Mouse (Mus musculus) MEL (cell line): ENCODE results near the gene T2. TPM values are rescaled to one million over a fixed set of nuclear protein-coding genes. Genes with fewer than 3 reads are reported as not detected.

Source experiments
- DNase-seq: peaks from one replicate; pipeline ENCODE4 v3.0.0; 2011; ENCODE audit warnings: low read depth, low spot score
- H3K27ac ChIP-seq: 2 replicates; pipeline ENCODE4 v1.5.1; 2012; ENCODE audit warnings: low read depth, mild to moderate bottlenecking, control low read depth, low read length, moderate library complexity; ENCODE audit not compliant: control insufficient read depth
- H3K27me3 ChIP-seq, 2 experiments: fragments of 150-350 bp in 1 of 2; sonication (generic) in 1 of 2; 2 replicates each; pipeline ENCODE4 v1.6.1; 2012; ENCODE audit warnings: low read length in 2 of 2, mild to moderate bottlenecking in 2 of 2, improper control_type of control experiment in 1 of 2, moderate library complexity in 1 of 2; ENCODE audit not compliant: insufficient read depth in 2 of 2, control insufficient read depth in 1 of 2
- H3K36me3 ChIP-seq, 2 experiments: 2 replicates each; pipeline ENCODE4 v1.6.1; 2012 to 2014; ENCODE audit warnings: low read length in 2 of 2, improper control_type of control experiment in 1 of 2, inconsistent platforms in 1 of 2, mild to moderate bottlenecking in 1 of 2; ENCODE audit not compliant: insufficient read depth in 2 of 2, control insufficient read depth in 1 of 2
- H3K4me1 ChIP-seq, 2 experiments: fragments of 150-350 bp in 1 of 2; sonication (generic) in 1 of 2; 2 replicates each; pipeline ENCODE4 v1.6.1; 2012; ENCODE audit warnings: low read length in 2 of 2, improper control_type of control experiment in 1 of 2, mild to moderate bottlenecking in 1 of 2; ENCODE audit not compliant: insufficient read depth in 2 of 2, control insufficient read depth in 1 of 2
- H3K4me3 ChIP-seq, 2 experiments: fragments of 150-350 bp in 1 of 2; sonication (generic) in 1 of 2; 2 replicates each; pipeline ENCODE4 v1.5.1; 2012; ENCODE audit warnings: low read depth in 2 of 2, low read length in 2 of 2, mild to moderate bottlenecking in 2 of 2, moderate library complexity in 2 of 2, control low read depth in 1 of 2, improper control_type of control experiment in 1 of 2; ENCODE audit not compliant: control insufficient read depth in 1 of 2, insufficient read depth in 1 of 2
- H3K79me2 ChIP-seq: 2 replicates; pipeline ENCODE4 v1.6.1; 2012; ENCODE audit warnings: mild to moderate bottlenecking, low read length, moderate library complexity; ENCODE audit not compliant: control insufficient read depth, poor library complexity, insufficient read depth
- H3K9ac ChIP-seq: 2 replicates; pipeline ENCODE4 v1.6.1; 2012; ENCODE audit warnings: low read depth, mild to moderate bottlenecking, control low read depth, low read length, moderate library complexity; ENCODE audit not compliant: control insufficient read depth, poor library complexity, severe bottlenecking
- H3K9me3 ChIP-seq: fragments of 150-350 bp; sonication (generic); replicated peaks from 2 replicates; pipeline ENCODE4 v1.6.1; 2012; ENCODE audit warnings: mild to moderate bottlenecking, low read length, improper control_type of control experiment, moderate library complexity; ENCODE audit not compliant: insufficient read depth
- CHD2 ChIP-seq: IDR thresholded peaks from 2 replicates; pipeline ENCODE4 v1.6.1; 2011; ENCODE audit warnings: low read length, improper control_type of control experiment
- E2F4 ChIP-seq: IDR thresholded peaks from 2 replicates; pipeline ENCODE4 v1.6.1; 2011; ENCODE audit warnings: low read depth, low read length, improper control_type of control experiment, borderline replicate concordance
- ELF1 ChIP-seq: IDR thresholded peaks from 2 replicates; pipeline ENCODE4 v1.6.1; 2014; ENCODE audit warnings: low read depth, mild to moderate bottlenecking, inconsistent platforms, low read length, improper control_type of control experiment, moderate library complexity
- EP300 ChIP-seq, 2 experiments: IDR thresholded peaks; 2 replicates each; pipeline ENCODE4 v1.6.1; 2011; ENCODE audit warnings: improper control_type of control experiment in 2 of 2, low read length in 2 of 2, low read depth in 1 of 2, mild to moderate bottlenecking in 1 of 2
- GATA1 ChIP-seq: IDR thresholded peaks from 2 replicates; pipeline ENCODE4 v1.6.1; 2011; ENCODE audit warnings: low read depth, low read length, improper control_type of control experiment
- HCFC1 ChIP-seq: IDR thresholded peaks from 2 replicates; pipeline ENCODE4 v1.6.1; 2012; ENCODE audit warnings: low read depth, mild to moderate bottlenecking, inconsistent platforms, low read length, improper control_type of control experiment, moderate library complexity
- KAT2A ChIP-seq: conservative IDR thresholded peaks from 2 replicates; pipeline ENCODE4 v1.6.1; 2012; ENCODE audit warnings: low read depth, low read length, improper control_type of control experiment, inconsistent platforms
- MAFK ChIP-seq: IDR thresholded peaks from 2 replicates; pipeline ENCODE4 v1.6.1; 2011; ENCODE audit warnings: low read depth, mild to moderate bottlenecking, low read length, improper control_type of control experiment, borderline replicate concordance
- MAX ChIP-seq: IDR thresholded peaks from 2 replicates; pipeline ENCODE4 v1.6.1; 2011; ENCODE audit warnings: low read length, improper control_type of control experiment
- MXI1 ChIP-seq: IDR thresholded peaks from 2 replicates; pipeline ENCODE4 v1.6.1; 2011; ENCODE audit warnings: mild to moderate bottlenecking, low read depth, low read length, improper control_type of control experiment
- MYB ChIP-seq: IDR thresholded peaks from 2 replicates; pipeline ENCODE4 v1.6.1; 2011; ENCODE audit warnings: mild to moderate bottlenecking, low read depth, low read length, improper control_type of control experiment
- NELFE ChIP-seq: IDR thresholded peaks from 2 replicates; pipeline ENCODE4 v1.6.1; 2011; ENCODE audit warnings: low read depth, low read length, improper control_type of control experiment
- POLR2A ChIP-seq, 2 experiments: IDR thresholded peaks; 2 replicates each; pipeline ENCODE4 v1.6.1; 2011 to 2012; ENCODE audit warnings: low read length in 2 of 2, mild to moderate bottlenecking in 2 of 2, control low read depth in 1 of 2, improper control_type of control experiment in 1 of 2, low read depth in 1 of 2, moderate library complexity in 1 of 2; ENCODE audit not compliant: control insufficient read depth in 1 of 2, insufficient read depth in 1 of 2, poor library complexity in 1 of 2
- POLR2AphosphoS2 ChIP-seq: IDR thresholded peaks from 2 replicates; pipeline ENCODE4 v1.6.1; 2011; ENCODE audit warnings: low read length, improper control_type of control experiment
- POLR2AphosphoS5 ChIP-seq: IDR thresholded peaks from 2 replicates; pipeline ENCODE4 v1.6.1; 2012; ENCODE audit warnings: low read depth, borderline replicate concordance, mild to moderate bottlenecking, inconsistent platforms, low read length, moderate library complexity, mixed read lengths
- SMC3 ChIP-seq: IDR thresholded peaks from 2 replicates; pipeline ENCODE4 v1.6.1; 2011; ENCODE audit warnings: low read depth, low read length, improper control_type of control experiment
- TAL1 ChIP-seq: IDR thresholded peaks from 2 replicates; pipeline ENCODE4 v1.6.1; 2012; ENCODE audit warnings: mild to moderate bottlenecking, inconsistent platforms, low read length, moderate library complexity, mixed read lengths
- TBP ChIP-seq: IDR thresholded peaks from 2 replicates; pipeline ENCODE4 v1.8.0; 2011; ENCODE audit warnings: low read depth, low read length, improper control_type of control experiment
- UBTF ChIP-seq: IDR thresholded peaks from 2 replicates; pipeline ENCODE4 v1.6.1; 2012; ENCODE audit warnings: low read depth, mild to moderate bottlenecking, inconsistent platforms, low read length, improper control_type of control experiment, moderate library complexity, borderline replicate concordance; ENCODE audit not compliant: insufficient read depth
- USF2 ChIP-seq, 2 experiments: IDR thresholded peaks; 2 replicates each; pipeline ENCODE4 v1.6.1; 2011 to 2012; ENCODE audit warnings: improper control_type of control experiment in 2 of 2, low read length in 2 of 2, borderline replicate concordance in 1 of 2, inconsistent platforms in 1 of 2, low read depth in 1 of 2, mild to moderate bottlenecking in 1 of 2; ENCODE audit not compliant: insufficient read depth in 1 of 2
- ZKSCAN1 ChIP-seq: IDR thresholded peaks from 2 replicates; pipeline ENCODE4 v1.6.1; 2012; ENCODE audit warnings: low read depth, mild to moderate bottlenecking, inconsistent platforms, low read length, improper control_type of control experiment, moderate library complexity
- polyA plus RNA-seq, 2 experiments: library from polyadenylated mRNA; stranded (reverse) in 1 of 2; unstranded in 1 of 2; fragments of >175 nt in 1 of 2; fragments of >200 nt in 1 of 2; gene quantifications; 2 replicates each; pipeline versions ENCODE4 v1.2.1 to v1.2.4; 2012; ENCODE audit warnings: low replicate concordance in 2 of 2, low read depth in 1 of 2; ENCODE audit not compliant: insufficient read length in 2 of 2, insufficient read depth in 1 of 2, missing spikeins in 1 of 2
- total RNA-seq: library from RNA; depleted of rRNA; stranded (reverse); fragments of 300-350 nt; gene quantifications from 2 replicates; pipeline ENCODE4 v1.2.3, GENCODE M21; 2012

T2 gene
- total and polyA plus RNA-seq, 3 experiments = 0.15 TPM; not detected in 2

DNA sequence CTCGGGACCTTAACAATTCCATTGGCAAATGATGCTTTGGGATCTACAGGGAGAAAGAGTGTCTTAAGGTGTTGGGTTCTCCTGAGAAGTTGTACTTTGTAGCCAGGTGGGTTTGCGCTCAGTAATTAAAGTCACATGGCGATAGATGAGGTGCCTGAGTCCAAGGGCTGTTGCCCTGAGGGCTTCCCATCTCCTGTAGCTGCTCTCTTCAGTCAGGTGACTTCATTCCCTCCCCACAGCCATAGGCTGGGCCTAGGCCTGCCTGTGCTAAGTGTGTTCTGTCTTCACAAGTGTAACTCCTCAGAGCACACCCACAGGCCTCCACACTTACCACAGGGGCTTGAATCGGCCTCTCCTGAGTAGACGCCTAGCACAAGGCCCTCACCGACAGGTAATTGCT is 1.7 kb downstream of the T2 start:
- no peak overlapping the region for H3K4me3 ChIP-seq
- no peaks in the 10 kb centered on the region for H3K79me2 ChIP-seq
- H3K27me3 ChIP-seq = peaks cover 0 to 12% of the 10 kb centered on the region in 2 experiments; a peak in 2 of 4 replicates
- no peaks in the 10 kb centered on the region for H3K9me3 ChIP-seq
- H3K36me3 ChIP-seq = no peaks in the 10 kb centered on the region
- TF ChIP-seq POLR2AphosphoS2 = no peak
- H3K27ac ChIP-seq = no peak overlapping the region
- no peak for DNase-seq
- H3K9ac ChIP-seq = no peak overlapping the region
- no peaks in the 10 kb centered on the region for H3K4me1 ChIP-seq

DNA sequence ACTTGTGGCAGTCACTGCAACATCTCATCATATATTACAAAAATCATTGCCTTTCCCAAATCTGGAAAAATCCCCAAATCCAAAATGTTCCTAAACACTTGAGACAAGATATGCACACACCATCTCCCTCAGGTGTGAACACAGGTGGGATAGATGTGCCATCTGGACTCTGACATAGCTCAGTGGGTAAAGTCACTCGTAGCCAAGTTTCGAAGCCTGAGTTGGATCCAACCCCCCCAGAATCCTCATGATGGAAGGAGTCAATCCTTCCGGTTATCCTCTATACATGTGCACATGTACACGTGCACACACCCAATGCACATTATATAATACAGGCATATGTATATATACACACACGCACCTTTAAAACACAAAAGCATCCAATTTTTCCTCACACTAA is 5.1 kb downstream of the T2 start:
- H3K27ac ChIP-seq = no peak overlapping the region
- no peak overlapping the region for H3K4me3 ChIP-seq
- TF ChIP-seq MXI1 = no peak
- TF ChIP-seq USF2 (IDR thresholded peaks at IDR 0.05; ENCODE audit: borderline replicate concordance in 1 of 2, insufficient read depth in 1 of 2, low read depth in 1 of 2, low read length in 2 of 2) = no peak
- TF ChIP-seq KAT2A = no peak
- no peak for TF ChIP-seq NELFE
- no peak for TF ChIP-seq CHD2
- no peak for TF ChIP-seq POLR2A (IDR thresholded peaks at IDR 0.05; ENCODE audit: control insufficient read depth in 1 of 2, insufficient read depth in 1 of 2, low read depth in 1 of 2, low read length in 2 of 2, poor library complexity in 1 of 2)
- no peak for TF ChIP-seq MAFK
- no peak for TF ChIP-seq SMC3
- TF ChIP-seq E2F4 = no peak
- no peak for TF ChIP-seq POLR2AphosphoS5
- no peak for TF ChIP-seq GATA1
- no peak for TF ChIP-seq EP300 (IDR thresholded peaks at IDR 0.05; ENCODE audit: low read depth in 1 of 2, low read length in 2 of 2)
- TF ChIP-seq UBTF = no peak
- TF ChIP-seq HCFC1 = no peak
- TF ChIP-seq ZKSCAN1 = no peak
- no peak for TF ChIP-seq TBP
- no peak for TF ChIP-seq TAL1
- TF ChIP-seq MAX = no peak
- TF ChIP-seq ELF1 = no peak
- no peak for TF ChIP-seq MYB
- TF ChIP-seq, all 39 proteins: peak for 0
- Histone ChIP-seq H3K9ac (no peak overlapping the region), H3K4me1 (no peaks in the 10 kb centered on the region), H3K36me3 (no peaks in the 10 kb centered on the region), H3K9me3 (no peaks in the 10 kb centered on the region), H3K79me2 (no peaks in the 10 kb centered on the region), H3K27me3 (peaks cover 0 to 8% of the 10 kb centered on the region in 2 experiments; a peak in 2 of 4 replicates)
- no peak for DNase-seq
